Mouse (Mus musculus): Measurements from ENCODE around the gene Exosc5. TPM values are rescaled to one million over a fixed set of nuclear protein-coding genes. Genes with fewer than 3 reads are reported as not detected.
A peak's percentile ranks its signal among the peaks of the same experiment; 100 is the strongest.

Exosc5 gene
- polyA plus RNA-seq, 1 experiment from 2014 or later = 39.7 TPM

- Histone ChIP-seq H3K9me3 (ENCODE audit: control insufficient read depth, low read length) (no peaks in the 10 kb centered on the region), H3K4me3 (replicated peaks; ENCODE audit: low read length) (peak overlapping the region; percentile 33), H3K27me3 (ENCODE audit: control insufficient read depth, insufficient read depth, low read length) (peaks cover 71% of the 10 kb centered on the region), H3K4me1 (replicated peaks; ENCODE audit: control insufficient read depth, insufficient read depth, low read length) (peaks cover 10% of the 10 kb centered on the region; the same call in 1 of the 2 replicates), H3K36me3 (replicated peaks; ENCODE audit: control insufficient read depth, insufficient read depth) (no peaks in the 10 kb centered on the region), H3K4me2 (replicated peaks) (peak overlapping the region; percentile 50), H3K27ac (no peak overlapping the region), H3K9ac (no peak overlapping the region)
- no peak for DNase-seq (ENCODE audit: low spot score)
- 15% methylated on average over 12 of the region's 12 CpGs for WGBS
- ATAC-seq (ENCODE audit: low FRiP score) = no peak
These were observed 30.6 kb downstream of the Exosc5 start for GRCm38 (mm10) chr7:25689603-25690021.

- Histone ChIP-seq H3K4me3 (replicated peaks; ENCODE audit: low read length) (no peak overlapping the region), H3K9ac (no peak overlapping the region), H3K4me2 (replicated peaks) (peak overlapping the region; percentile 50; the same call in 1 of the 2 replicates), H3K9me3 (ENCODE audit: control insufficient read depth, low read length) (no peaks in the 10 kb centered on the region), H3K27ac (no peak overlapping the region), H3K36me3 (replicated peaks; ENCODE audit: control insufficient read depth, insufficient read depth) (no peaks in the 10 kb centered on the region), H3K4me1 (replicated peaks; ENCODE audit: control insufficient read depth, insufficient read depth, low read length) (peaks cover 10% of the 10 kb centered on the region; the same call in 1 of the 2 replicates), H3K27me3 (ENCODE audit: control insufficient read depth, insufficient read depth, low read length) (peaks cover 71% of the 10 kb centered on the region)
- DNase-seq (ENCODE audit: low spot score) (no peak), ATAC-seq (ENCODE audit: low FRiP score) (no peak)
- 39% methylated on average over 5 of the region's 5 CpGs for WGBS
These were observed 31.1 kb downstream of the Exosc5 start for GRCm38 (mm10) chr7:25690051-25690450.

- H3K9ac ChIP-seq = no peak overlapping the region
- ATAC-seq (ENCODE audit: low FRiP score) = no peak
- no peaks in the 10 kb centered on the region for H3K9me3 ChIP-seq (ENCODE audit: control insufficient read depth, low read length)
- no peak for DNase-seq (ENCODE audit: low spot score)
- no peak overlapping the region for H3K4me3 ChIP-seq (replicated peaks; ENCODE audit: low read length)
- H3K36me3 ChIP-seq (replicated peaks; ENCODE audit: control insufficient read depth, insufficient read depth) = no peaks in the 10 kb centered on the region
- H3K4me2 ChIP-seq (replicated peaks) = no peak overlapping the region
- H3K27ac ChIP-seq = no peak overlapping the region
- no peaks in the 10 kb centered on the region for H3K4me1 ChIP-seq (replicated peaks; ENCODE audit: control insufficient read depth, insufficient read depth, low read length)
- 43% methylated on average over 8 of the region's 8 CpGs for WGBS
- peaks cover 32% of the 10 kb centered on the region for H3K27me3 ChIP-seq (ENCODE audit: control insufficient read depth, insufficient read depth, low read length)
These were observed 35.1 kb downstream of the Exosc5 start for GRCm38 (mm10) chr7:25694104-25694503.

GRCm38 (mm10) chr7:25699851-25700250 lies 40.9 kb downstream of the Exosc5 start:
- no peak overlapping the region for H3K4me3 ChIP-seq (replicated peaks; ENCODE audit: low read length)
- no peak overlapping the region for H3K9ac ChIP-seq
- H3K9me3 ChIP-seq (ENCODE audit: control insufficient read depth, low read length) = no peaks in the 10 kb centered on the region
- DNase-seq (ENCODE audit: low spot score) (no peak), ATAC-seq (ENCODE audit: low FRiP score) (no peak)
- 55% methylated on average over 13 of the region's 13 CpGs for WGBS
- no peaks in the 10 kb centered on the region for H3K36me3 ChIP-seq (replicated peaks; ENCODE audit: control insufficient read depth, insufficient read depth)
- H3K27me3 ChIP-seq (ENCODE audit: control insufficient read depth, insufficient read depth, low read length) = 0 out of 2 replicates have a peak, but pooled peaks cover 10% of the 10 kb centered on the region
- H3K27ac ChIP-seq = no peak overlapping the region
- H3K4me1 ChIP-seq (replicated peaks; ENCODE audit: control insufficient read depth, insufficient read depth, low read length) = peaks cover 10% of the 10 kb centered on the region; the same call in 1 of the 2 replicates
- no peak overlapping the region for H3K4me2 ChIP-seq (replicated peaks)

GRCm38 (mm10) chr7:25700732-25701131 lies 41.8 kb downstream of the Exosc5 start:
- 0 out of 2 replicates have a peak, but pooled peaks cover 10% of the 10 kb centered on the region for H3K27me3 ChIP-seq (ENCODE audit: control insufficient read depth, insufficient read depth, low read length)
- 79% methylated on average over 12 of the region's 12 CpGs for WGBS
- no peak overlapping the region for H3K4me3 ChIP-seq (replicated peaks; ENCODE audit: low read length)
- no peak overlapping the region for H3K4me2 ChIP-seq (replicated peaks)
- DNase-seq (ENCODE audit: low spot score) (no peak), ATAC-seq (ENCODE audit: low FRiP score) (no peak)
- peaks cover 17% of the 10 kb centered on the region; the same call in 1 of the 2 replicates for H3K4me1 ChIP-seq (replicated peaks; ENCODE audit: control insufficient read depth, insufficient read depth, low read length)
- no peaks in the 10 kb centered on the region for H3K9me3 ChIP-seq (ENCODE audit: control insufficient read depth, low read length)
- no peak overlapping the region for H3K27ac ChIP-seq
- no peaks in the 10 kb centered on the region for H3K36me3 ChIP-seq (replicated peaks; ENCODE audit: control insufficient read depth, insufficient read depth)
- no peak overlapping the region for H3K9ac ChIP-seq

- Histone ChIP-seq H3K4me1 (replicated peaks; ENCODE audit: control insufficient read depth, insufficient read depth, low read length) (peaks cover 17% of the 10 kb centered on the region; the same call in 1 of the 2 replicates), H3K4me2 (replicated peaks) (no peak overlapping the region), H3K36me3 (replicated peaks; ENCODE audit: control insufficient read depth, insufficient read depth) (no peaks in the 10 kb centered on the region), H3K9me3 (ENCODE audit: control insufficient read depth, low read length) (no peaks in the 10 kb centered on the region), H3K4me3 (replicated peaks; ENCODE audit: low read length) (no peak overlapping the region), H3K27me3 (ENCODE audit: control insufficient read depth, insufficient read depth, low read length) (0 out of 2 replicates have a peak, but pooled peaks cover 10% of the 10 kb centered on the region), H3K27ac (no peak overlapping the region), H3K9ac (no peak overlapping the region)
- ATAC-seq (ENCODE audit: low FRiP score) (no peak), DNase-seq (ENCODE audit: low spot score) (no peak)
- 98% methylated on average over 2 of the region's 2 CpGs for WGBS
These were observed 43.4 kb downstream of the Exosc5 start for GRCm38 (mm10) chr7:25702350-25702749.

GRCm38 (mm10) chr7:25703793-25704494 lies 45.0 kb downstream of the Exosc5 start:
- H3K4me2 ChIP-seq (replicated peaks) = peak overlapping the region; percentile 66
- H3K4me3 ChIP-seq (replicated peaks; ENCODE audit: low read length) = peak overlapping the region; percentile 28
- H3K27me3 ChIP-seq (ENCODE audit: control insufficient read depth, insufficient read depth, low read length) = 0 out of 2 replicates have a peak, but pooled peaks cover 10% of the 10 kb centered on the region
- peak overlapping the region; percentile 53; the same call in 1 of the 2 replicates for H3K9ac ChIP-seq
- peaks cover 17% of the 10 kb centered on the region; the same call in 1 of the 2 replicates for H3K4me1 ChIP-seq (replicated peaks; ENCODE audit: control insufficient read depth, insufficient read depth, low read length)
- 0 out of 2 replicates have a peak, but pooled peaks have one; percentile 21 for ATAC-seq (ENCODE audit: low FRiP score)
- H3K9me3 ChIP-seq (ENCODE audit: control insufficient read depth, low read length) = no peaks in the 10 kb centered on the region
- 21% methylated on average over 10 of the region's 10 CpGs for WGBS
- no peak for DNase-seq (ENCODE audit: low spot score)
- H3K36me3 ChIP-seq (replicated peaks; ENCODE audit: control insufficient read depth, insufficient read depth) = no peaks in the 10 kb centered on the region
- no peak overlapping the region for H3K27ac ChIP-seq

- H3K4me1 ChIP-seq (replicated peaks; ENCODE audit: control insufficient read depth, insufficient read depth, low read length) = peaks cover 17% of the 10 kb centered on the region; the same call in 1 of the 2 replicates
- H3K36me3 ChIP-seq (replicated peaks; ENCODE audit: control insufficient read depth, insufficient read depth) = no peaks in the 10 kb centered on the region
- H3K9ac ChIP-seq = peak overlapping the region; percentile 53
- 0 out of 2 replicates have a peak, but pooled peaks cover 10% of the 10 kb centered on the region for H3K27me3 ChIP-seq (ENCODE audit: control insufficient read depth, insufficient read depth, low read length)
- H3K27ac ChIP-seq = peak overlapping the region; percentile 1; the same call in 1 of the 2 replicates
- peak overlapping the region; percentile 66 for H3K4me2 ChIP-seq (replicated peaks)
- H3K4me3 ChIP-seq (replicated peaks; ENCODE audit: low read length) = peak overlapping the region; percentile 28
- H3K9me3 ChIP-seq (ENCODE audit: control insufficient read depth, low read length) = no peaks in the 10 kb centered on the region
- ATAC-seq (ENCODE audit: low FRiP score) = peak; percentile 61; the same call in 1 of the 2 replicates
- no peak for DNase-seq (ENCODE audit: low spot score)
- WGBS = 5% methylated on average over 37 of the region's 37 CpGs
These were observed 45.9 kb downstream of the Exosc5 start for GRCm38 (mm10) chr7:25704716-25705364.

GRCm38 (mm10) chr7:25705801-25706251 lies 46.9 kb downstream of the Exosc5 start:
- no peaks in the 10 kb centered on the region for H3K36me3 ChIP-seq (replicated peaks; ENCODE audit: control insufficient read depth, insufficient read depth)
- H3K9me3 ChIP-seq (ENCODE audit: control insufficient read depth, low read length) = no peaks in the 10 kb centered on the region
- H3K27ac ChIP-seq = no peak overlapping the region
- no peak overlapping the region for H3K4me3 ChIP-seq (replicated peaks; ENCODE audit: low read length)
- 69% methylated on average over 6 of the region's 6 CpGs for WGBS
- ATAC-seq (ENCODE audit: low FRiP score) (no peak), DNase-seq (ENCODE audit: low spot score) (no peak)
- peaks cover 26% of the 10 kb centered on the region for H3K4me1 ChIP-seq (replicated peaks; ENCODE audit: control insufficient read depth, insufficient read depth, low read length)
- no peak overlapping the region for H3K4me2 ChIP-seq (replicated peaks)
- H3K27me3 ChIP-seq (ENCODE audit: control insufficient read depth, insufficient read depth, low read length) = 0 out of 2 replicates have a peak, but pooled peaks cover 10% of the 10 kb centered on the region
- H3K9ac ChIP-seq = no peak overlapping the region
